Mouse (Mus musculus): Measurements from ENCODE around the gene Slc2a9. TPM values are rescaled to one million over a fixed set of nuclear protein-coding genes. Genes with fewer than 3 reads are reported as not detected.

The Slc2a9 gene
- total and polyA plus RNA-seq, 3 experiments, result 1.6 to 2.8 (median 2.3) TPM

- no peak for TF ChIP-seq GABPA (IDR thresholded peaks at IDR 0.05; ENCODE audit: insufficient replicate concordance, low read depth, low read length)
- in situ Hi-C loops (cut with MboI; ENCODE audit: low pct_ligation_motif_present, low pct_unique_long_range_greater_than_20kb, low sequenced_read_pairs) (no loop called here), dilution Hi-C loops (cut with MboI; ENCODE audit: extremely low pct_ligation_motif_present, extremely low pct_unique_long_range_greater_than_20kb, low sequenced_read_pairs) (no loop called here)
- Histone ChIP-seq H3K27ac (ENCODE audit: insufficient read depth, low read depth) (no peak overlapping the region), H3K36me3 (replicated peaks in 1 of 2; ENCODE audit: control insufficient read depth in 1 of 2, insufficient read depth in 1 of 2, low read length in 1 of 2) (no peaks in the 10 kb centered on the region), H3K79me2 (replicated peaks; ENCODE audit: control insufficient read depth, extremely low read depth, insufficient read depth, poor library complexity, severe bottlenecking) (no peaks in the 10 kb centered on the region), H3K27me3 (replicated peaks) (no peaks in the 10 kb centered on the region), H3K4me3 (replicated peaks in 1 of 3; ENCODE audit: low read depth in 2 of 3, low read length in 2 of 3, poor library complexity in 1 of 3) (no peak overlapping the region), H3K9me3 (replicated peaks; ENCODE audit: low read length) (no peaks in the 10 kb centered on the region), H3K4me2 (ENCODE audit: insufficient read depth, low read depth, poor library complexity, severe bottlenecking) (no peak overlapping the region), H3K4me1 (ENCODE audit: control insufficient read depth in 1 of 2, insufficient read depth in 2 of 2) (no peaks in the 10 kb centered on the region), H3K9ac (ENCODE audit: insufficient read depth, low read depth) (no peak overlapping the region)
- no peak for DNase-seq (ENCODE audit: extremely low read depth)
Observed at GRCm38 (mm10) chr5:38429106-38429505, 73.8 kb downstream of the Slc2a9 start.

- H3K9ac ChIP-seq (ENCODE audit: insufficient read depth, low read depth), result no peak overlapping the region
- no peak overlapping the region for H3K4me2 ChIP-seq (ENCODE audit: insufficient read depth, low read depth, poor library complexity, severe bottlenecking)
- H3K4me3 ChIP-seq (replicated peaks in 1 of 3; ENCODE audit: low read depth in 2 of 3, low read length in 2 of 3, poor library complexity in 1 of 3), result no peak overlapping the region
- no peak for TF ChIP-seq MEF2A (IDR thresholded peaks at IDR 0.05; ENCODE audit: borderline replicate concordance, low read depth, low read length)
- TF ChIP-seq CTCF (conservative IDR thresholded peaks at IDR 0.05 in 1 of 2, IDR thresholded peaks at IDR 0.05 in 1 of 2; ENCODE audit: low read depth in 2 of 2, low read length in 2 of 2), result no peak
- TF ChIP-seq MXI1 (IDR thresholded peaks at IDR 0.05; ENCODE audit: low read depth, low read length), result no peak
- TF ChIP-seq MAFK (IDR thresholded peaks at IDR 0.05; ENCODE audit: insufficient replicate concordance, low read length), result no peak
- TF ChIP-seq SIN3A (IDR thresholded peaks at IDR 0.05; ENCODE audit: low read length), result no peak
- TF ChIP-seq ZKSCAN1 (IDR thresholded peaks at IDR 0.05; ENCODE audit: borderline replicate concordance, low read depth, low read length), result no peak
- no peak for TF ChIP-seq NELFE (IDR thresholded peaks at IDR 0.05; ENCODE audit: low read depth, low read length)
- no peak for TF ChIP-seq ELF1 (IDR thresholded peaks at IDR 0.05; ENCODE audit: low read depth, low read length)
- no peak for TF ChIP-seq ZC3H11A (IDR thresholded peaks at IDR 0.05; ENCODE audit: low read depth, low read length)
- no peak for TF ChIP-seq POLR2AphosphoS2 (IDR thresholded peaks at IDR 0.05; ENCODE audit: low read depth, low read length)
- no peak for TF ChIP-seq TBP (conservative IDR thresholded peaks at IDR 0.05; ENCODE audit: low read depth, low read length)
- TF ChIP-seq TCF12 (IDR thresholded peaks at IDR 0.05; ENCODE audit: low read depth, low read length), result no peak
- H3K27me3 ChIP-seq (replicated peaks), result no peaks in the 10 kb centered on the region
- H3K79me2 ChIP-seq (replicated peaks; ENCODE audit: control insufficient read depth, extremely low read depth, insufficient read depth, poor library complexity, severe bottlenecking), result no peaks in the 10 kb centered on the region
- dilution Hi-C loops (cut with MboI; ENCODE audit: extremely low pct_ligation_motif_present, extremely low pct_unique_long_range_greater_than_20kb, low sequenced_read_pairs) (no loop called here), in situ Hi-C loops (cut with MboI; ENCODE audit: low pct_ligation_motif_present, low pct_unique_long_range_greater_than_20kb, low sequenced_read_pairs) (no loop called here)
- no peak overlapping the region for H3K27ac ChIP-seq (ENCODE audit: insufficient read depth, low read depth)
- H3K4me1 ChIP-seq (ENCODE audit: control insufficient read depth in 1 of 2, insufficient read depth in 2 of 2), result no peaks in the 10 kb centered on the region
- DNase-seq (ENCODE audit: extremely low read depth), result no peak
- no peaks in the 10 kb centered on the region for H3K36me3 ChIP-seq (replicated peaks in 1 of 2; ENCODE audit: control insufficient read depth in 1 of 2, insufficient read depth in 1 of 2, low read length in 1 of 2)
- H3K9me3 ChIP-seq (replicated peaks; ENCODE audit: low read length), result no peaks in the 10 kb centered on the region
Observed at GRCm38 (mm10) chr5:38427757-38428156, 75.2 kb downstream of the Slc2a9 start.

GRCm38 (mm10) chr5:38425569-38425968 is 77.4 kb downstream of the Slc2a9 start:
- H3K9ac ChIP-seq (ENCODE audit: insufficient read depth, low read depth), result no peak overlapping the region
- no peaks in the 10 kb centered on the region for H3K79me2 ChIP-seq (replicated peaks; ENCODE audit: control insufficient read depth, extremely low read depth, insufficient read depth, poor library complexity, severe bottlenecking)
- dilution Hi-C loops (cut with MboI; ENCODE audit: extremely low pct_ligation_motif_present, extremely low pct_unique_long_range_greater_than_20kb, low sequenced_read_pairs) (no loop called here), in situ Hi-C loops (cut with MboI; ENCODE audit: low pct_ligation_motif_present, low pct_unique_long_range_greater_than_20kb, low sequenced_read_pairs) (no loop called here)
- H3K27me3 ChIP-seq (replicated peaks), result no peaks in the 10 kb centered on the region
- H3K36me3 ChIP-seq (replicated peaks in 1 of 2; ENCODE audit: control insufficient read depth in 1 of 2, insufficient read depth in 1 of 2, low read length in 1 of 2), result no peaks in the 10 kb centered on the region
- no peaks in the 10 kb centered on the region for H3K4me1 ChIP-seq (ENCODE audit: control insufficient read depth in 1 of 2, insufficient read depth in 2 of 2)
- H3K4me3 ChIP-seq (replicated peaks in 1 of 3; ENCODE audit: low read depth in 2 of 3, low read length in 2 of 3, poor library complexity in 1 of 3), result no peak overlapping the region
- H3K9me3 ChIP-seq (replicated peaks; ENCODE audit: low read length), result no peaks in the 10 kb centered on the region
- TF ChIP-seq MXI1 (IDR thresholded peaks at IDR 0.05; ENCODE audit: low read depth, low read length), result no peak
- no peak for TF ChIP-seq ZNF384 (IDR thresholded peaks at IDR 0.05; ENCODE audit: low read depth, low read length)
- TF ChIP-seq PAX5 (IDR thresholded peaks at IDR 0.05; ENCODE audit: low read length), result no peak
- TF ChIP-seq POLR2AphosphoS2 (IDR thresholded peaks at IDR 0.05; ENCODE audit: low read depth, low read length), result no peak
- TF ChIP-seq MEF2A (IDR thresholded peaks at IDR 0.05; ENCODE audit: borderline replicate concordance, low read depth, low read length), result no peak
- TF ChIP-seq MAZ (IDR thresholded peaks at IDR 0.05; ENCODE audit: low read depth, low read length), result no peak
- TF ChIP-seq ELF1 (IDR thresholded peaks at IDR 0.05; ENCODE audit: low read depth, low read length), result no peak
- no peak for TF ChIP-seq SIN3A (IDR thresholded peaks at IDR 0.05; ENCODE audit: low read length)
- no peak for TF ChIP-seq MAFK (IDR thresholded peaks at IDR 0.05; ENCODE audit: insufficient replicate concordance, low read length)
- no peak for TF ChIP-seq RAD21 (IDR thresholded peaks at IDR 0.05; ENCODE audit: low read depth, low read length)
- no peak for DNase-seq (ENCODE audit: extremely low read depth)
- no peak overlapping the region for H3K27ac ChIP-seq (ENCODE audit: insufficient read depth, low read depth)
- no peak overlapping the region for H3K4me2 ChIP-seq (ENCODE audit: insufficient read depth, low read depth, poor library complexity, severe bottlenecking)

Data from CH12.LX (cell line).